Mouse (Mus musculus) myocyte (in vitro differentiated cells): ENCODE measurements around the gene Plekhg4. TPM values are rescaled to one million over a fixed set of nuclear protein-coding genes. Genes with fewer than 3 reads are reported as not detected.

Experiments used
- H3K27me3 ChIP-seq: one replicate; pipeline ENCODE4 v1.6.1; 2011; ENCODE audit not compliant: control insufficient read depth, insufficient read depth, insufficient read length
- H3K36me3 ChIP-seq: one replicate; pipeline ENCODE4 v1.6.1; 2011; ENCODE audit not compliant: control insufficient read depth, insufficient read depth
- H3K4me2 ChIP-seq: one replicate; pipeline ENCODE4 v1.6.1; 2011; ENCODE audit warnings: low read depth, control low read depth
- H3K4me3 ChIP-seq: one replicate; pipeline ENCODE4 v1.5.1; 2011; ENCODE audit warnings: mild to moderate bottlenecking, control low read depth, moderate library complexity
- H3K79me2 ChIP-seq: one replicate; pipeline ENCODE4 v1.6.1; 2011; ENCODE audit not compliant: control insufficient read depth, insufficient read depth
- H3ac ChIP-seq: one replicate; pipeline ENCODE4 v1.6.1; 2011; ENCODE audit not compliant: control insufficient read depth, insufficient read length
- CEBPB ChIP-seq: IDR thresholded peaks from 2 replicates; pipeline ENCODE4 v1.6.1; 2011; ENCODE audit warnings: mild to moderate bottlenecking, moderate library complexity; ENCODE audit not compliant: poor library complexity, insufficient read depth, severe bottlenecking
- E2F4 ChIP-seq: IDR thresholded peaks from one replicate; pipeline ENCODE4 v1.6.1; 2011; ENCODE audit warnings: mild to moderate bottlenecking, control low read depth, moderate library complexity; ENCODE audit not compliant: insufficient read depth
- MAX ChIP-seq: IDR thresholded peaks from one replicate; pipeline ENCODE4 v1.6.1; 2011; ENCODE audit warnings: low read depth, mild to moderate bottlenecking, control low read depth
- MYOD1 ChIP-seq, 3 experiments: IDR thresholded peaks; one replicate each; pipeline ENCODE4 v1.6.1; 2011; ENCODE audit warnings: control low read depth in 2 of 3, low read depth in 2 of 3, mild to moderate bottlenecking in 2 of 3, moderate library complexity in 1 of 3; ENCODE audit not compliant: insufficient read length in 2 of 3, control insufficient read depth in 1 of 3
- MYOG ChIP-seq, 3 experiments: IDR thresholded peaks; one replicate each; pipeline ENCODE4 v1.6.1; 2011; ENCODE audit warnings: control low read depth in 2 of 3, low read depth in 2 of 3, mild to moderate bottlenecking in 2 of 3; ENCODE audit not compliant: insufficient read length in 2 of 3, control insufficient read depth in 1 of 3, insufficient read depth in 1 of 3
- POLR2A ChIP-seq: IDR thresholded peaks from one replicate; pipeline ENCODE4 v1.6.1; 2011; ENCODE audit warnings: low read depth, mild to moderate bottlenecking, control low read depth, moderate library complexity; ENCODE audit not compliant: insufficient read length
- POLR2AphosphoS2 ChIP-seq: IDR thresholded peaks from one replicate; pipeline ENCODE4 v1.6.1; 2011; ENCODE audit warnings: low read depth, control low read depth; ENCODE audit not compliant: insufficient read length
- REST ChIP-seq: IDR thresholded peaks from one replicate; pipeline ENCODE4 v1.6.1; 2011; ENCODE audit warnings: mild to moderate bottlenecking, control low read depth, moderate library complexity; ENCODE audit not compliant: insufficient read depth, insufficient read length
- SRF ChIP-seq: IDR thresholded peaks from one replicate; pipeline ENCODE4 v1.6.1; 2011; ENCODE audit warnings: low read depth; ENCODE audit not compliant: control insufficient read depth, insufficient read length
- TCF12 ChIP-seq: IDR thresholded peaks from one replicate; pipeline ENCODE4 v1.6.1; 2011; ENCODE audit warnings: mild to moderate bottlenecking, control low read depth; ENCODE audit not compliant: poor library complexity, insufficient read depth, severe bottlenecking
- TCF3 ChIP-seq: IDR thresholded peaks from one replicate; pipeline ENCODE4 v1.6.1; 2011; ENCODE audit warnings: low read depth, control low read depth; ENCODE audit not compliant: insufficient read length
- USF1 ChIP-seq: IDR thresholded peaks from one replicate; pipeline ENCODE4 v1.6.1; 2011; ENCODE audit warnings: low read depth, mild to moderate bottlenecking, control low read depth, moderate library complexity
- polyA plus RNA-seq: library from polyadenylated mRNA; unstranded; fragments of >200 nt; fragmentation: generic; extraction: Trizol; gene quantifications from one replicate; pipeline ENCODE4 v1.2.1, GENCODE M21; 2012; ENCODE audit warnings: missing spikeins

Gene Plekhg4
- polyA plus RNA-seq, 1 experiment, result 1.0 TPM

- Histone ChIP-seq H3K4me3 (peak overlapping the region; percentile 94), H3K79me2 (peaks cover 27% of the 10 kb centered on the region)
Observed at GRCm38 (mm10) chr8:105350186-105350585, 22.9 kb upstream of the Plekhg4 start.

GRCm38 (mm10) chr8:105353583-105354135, 19.4 kb upstream of the Plekhg4 start:
- TF ChIP-seq USF1 (no peak), CEBPB (no peak), TCF3 (no peak), SRF (no peak), POLR2A (no peak)
- H3K4me3 ChIP-seq, result no peak overlapping the region
- no peak overlapping the region for H3K4me2 ChIP-seq
- no peaks in the 10 kb centered on the region for H3K27me3 ChIP-seq
- H3K36me3 ChIP-seq, result no peaks in the 10 kb centered on the region
- no peak overlapping the region for H3ac ChIP-seq
- H3K79me2 ChIP-seq, result peaks cover 9% of the 10 kb centered on the region

More at GRCm38 (mm10) chr8:105350186-105350585, 22.9 kb upstream of the Plekhg4 start:
- H3ac ChIP-seq, result no peak overlapping the region
- peak overlapping the region; percentile 89 for H3K4me2 ChIP-seq
- H3K27me3 ChIP-seq, result no peaks in the 10 kb centered on the region
- no peaks in the 10 kb centered on the region for H3K36me3 ChIP-seq
- TF ChIP-seq POLR2AphosphoS2 (no peak), REST (no peak), MYOG (IDR thresholded peaks at IDR 0.05; ENCODE audit: control insufficient read depth in 1 of 3, insufficient read depth in 1 of 3, insufficient read length in 2 of 3, low read depth in 2 of 3) (no peak), MAX (no peak), SRF (no peak), USF1 (no peak), TCF12 (no peak), POLR2A (no peak), CEBPB (no peak), E2F4 (no peak)

GRCm38 (mm10) chr8:105354549-105354948, 18.5 kb upstream of the Plekhg4 start:
- Histone ChIP-seq H3K79me2 (peaks cover 5% of the 10 kb centered on the region), H3K4me3 (no peak overlapping the region), H3ac (no peak overlapping the region), H3K36me3 (no peaks in the 10 kb centered on the region), H3K4me2 (no peak overlapping the region), H3K27me3 (no peaks in the 10 kb centered on the region)
- TF ChIP-seq MYOG (IDR thresholded peaks at IDR 0.05; ENCODE audit: control insufficient read depth in 1 of 3, insufficient read depth in 1 of 3, insufficient read length in 2 of 3, low read depth in 2 of 3) (no peak), USF1 (no peak), POLR2AphosphoS2 (no peak), POLR2A (no peak), CEBPB (no peak), E2F4 (no peak), SRF (no peak), REST (no peak), MYOD1 (IDR thresholded peaks at IDR 0.05; ENCODE audit: control insufficient read depth in 1 of 3, insufficient read length in 2 of 3, low read depth in 2 of 3) (no peak), TCF3 (no peak), MAX (no peak), TCF12 (no peak)

- TF ChIP-seq REST (no peak), CEBPB (no peak), TCF12 (no peak), SRF (no peak), TCF3 (no peak)
- Histone ChIP-seq H3K4me3 (no peak overlapping the region), H3K27me3 (no peaks in the 10 kb centered on the region), H3ac (no peak overlapping the region), H3K79me2 (peaks cover 5% of the 10 kb centered on the region), H3K36me3 (no peaks in the 10 kb centered on the region), H3K4me2 (no peak overlapping the region)
Observed at GRCm38 (mm10) chr8:105355179-105356024, 17.7 kb upstream of the Plekhg4 start.

GRCm38 (mm10) chr8:105356681-105357080, 16.4 kb upstream of the Plekhg4 start:
- Histone ChIP-seq H3K27me3 (no peaks in the 10 kb centered on the region), H3K4me2 (no peak overlapping the region), H3K79me2 (no peaks in the 10 kb centered on the region), H3K4me3 (no peak overlapping the region), H3K36me3 (no peaks in the 10 kb centered on the region), H3ac (no peak overlapping the region)
- TF ChIP-seq SRF, result no peak
- TF ChIP-seq MAX, result no peak
- no peak for TF ChIP-seq CEBPB
- TF ChIP-seq MYOG (IDR thresholded peaks at IDR 0.05; ENCODE audit: control insufficient read depth in 1 of 3, insufficient read depth in 1 of 3, insufficient read length in 2 of 3, low read depth in 2 of 3), result no peak
- no peak for TF ChIP-seq POLR2A
- no peak for TF ChIP-seq TCF12
- TF ChIP-seq TCF3, result no peak
- TF ChIP-seq REST, result no peak
- TF ChIP-seq MYOD1 (IDR thresholded peaks at IDR 0.05; ENCODE audit: control insufficient read depth in 1 of 3, insufficient read length in 2 of 3, low read depth in 2 of 3), result no peak
- no peak for TF ChIP-seq USF1
- no peak for TF ChIP-seq E2F4
- no peak for TF ChIP-seq POLR2AphosphoS2
